Mouse (Mus musculus): ENCODE results near the gene Gckr.
"Not testable (repeated sequence)": the region's sequence is repeated elsewhere in the genome, so short reads cannot be mapped to it uniquely, and the experiment has no call there.

Gene Gckr

GRCm38 (mm10) chr5:31295606-31296141 is 1.6 kb upstream of the Gckr start, which contains the start of gene Fndc4:
Gene Fndc4, minus strand, starts transcription at chr5:31296080.
- DNase-seq = peak; percentile 26

DNA sequence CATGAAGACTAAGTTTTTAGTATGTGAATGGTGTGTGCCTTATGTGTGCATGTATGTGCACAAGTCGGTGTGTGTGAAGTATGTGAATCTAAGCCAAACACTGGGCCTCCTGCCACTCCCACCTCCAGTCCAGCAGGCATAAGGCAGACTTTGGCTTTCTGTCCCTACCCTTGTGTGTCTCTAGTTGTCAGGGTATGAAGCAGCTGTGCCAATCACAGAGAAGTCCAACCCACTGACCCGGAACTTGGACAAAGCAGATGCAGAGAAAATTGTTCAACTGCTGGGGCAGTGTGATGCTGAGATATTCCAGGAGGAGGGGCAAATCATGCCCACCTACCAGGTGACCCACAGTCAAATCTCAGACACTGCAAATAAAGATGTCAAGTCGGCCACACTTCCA is 738 bp downstream of the Gckr start:
- DNase-seq = no peak

DNA sequence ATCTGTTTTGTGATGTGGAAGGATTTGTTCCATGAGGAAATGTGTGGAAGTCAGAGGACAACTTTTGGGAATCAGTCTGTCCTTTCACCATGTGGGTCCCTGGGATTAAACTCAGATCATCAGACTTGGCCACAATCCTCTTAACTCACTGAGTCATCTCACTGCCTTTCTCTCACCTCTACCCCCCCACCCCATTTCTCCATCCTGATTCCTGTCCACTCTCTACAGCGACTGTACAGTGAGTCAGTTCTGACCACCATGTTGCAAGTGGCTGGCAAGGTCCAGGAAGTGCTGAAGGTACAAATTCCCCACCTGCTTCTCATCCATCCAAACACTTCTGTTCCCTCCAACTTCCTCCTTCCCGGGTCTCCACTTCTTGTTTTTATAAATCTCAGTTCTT is 1.2 kb downstream of the Gckr start:
- no peak for DNase-seq

GRCm38 (mm10) chr5:31301866-31302265 is 4.6 kb downstream of the Gckr start:
- DNase-seq = no peak

DNA sequence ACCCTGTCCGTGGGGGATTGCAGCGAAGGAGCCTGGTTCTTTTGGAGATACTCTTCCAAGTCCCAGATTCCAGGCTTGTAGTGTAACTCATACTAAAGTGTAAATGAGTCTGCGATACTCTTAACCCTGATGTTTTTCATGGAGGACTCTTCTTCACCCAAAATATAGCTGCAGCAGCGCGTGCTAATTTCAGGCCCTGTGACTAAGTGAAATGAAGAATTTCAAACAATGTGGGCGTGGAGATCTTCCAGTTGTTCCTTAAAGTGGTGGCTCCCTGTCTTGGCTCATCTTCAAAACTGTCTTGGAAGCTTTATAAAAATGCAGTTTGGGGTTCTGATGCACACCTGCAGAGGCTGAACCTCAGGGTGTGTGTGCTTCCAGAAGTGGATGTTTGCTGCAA is 5.8 kb downstream of the Gckr start:
- no peak for DNase-seq

DNA sequence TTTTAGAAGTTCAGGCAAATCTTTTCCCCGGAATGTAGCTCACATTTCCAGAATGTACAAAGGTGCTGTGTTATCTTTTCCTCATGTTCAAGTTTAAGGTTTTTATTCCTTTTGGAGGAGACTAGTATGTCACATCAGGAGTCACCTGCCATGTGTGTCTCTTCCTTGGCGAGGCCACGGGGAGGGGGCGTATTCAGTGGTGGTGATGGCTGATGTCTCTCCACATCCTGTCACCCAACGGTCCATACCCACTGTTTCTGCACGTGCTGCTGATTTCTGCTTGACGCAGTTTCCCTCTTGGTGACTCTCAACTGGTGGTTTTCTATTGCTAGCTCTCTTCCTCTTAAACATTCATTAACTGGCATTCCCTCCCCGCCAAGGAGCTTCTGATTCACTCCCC is 15.6 kb downstream of the Gckr start:
- DNase-seq = no peak

DNA sequence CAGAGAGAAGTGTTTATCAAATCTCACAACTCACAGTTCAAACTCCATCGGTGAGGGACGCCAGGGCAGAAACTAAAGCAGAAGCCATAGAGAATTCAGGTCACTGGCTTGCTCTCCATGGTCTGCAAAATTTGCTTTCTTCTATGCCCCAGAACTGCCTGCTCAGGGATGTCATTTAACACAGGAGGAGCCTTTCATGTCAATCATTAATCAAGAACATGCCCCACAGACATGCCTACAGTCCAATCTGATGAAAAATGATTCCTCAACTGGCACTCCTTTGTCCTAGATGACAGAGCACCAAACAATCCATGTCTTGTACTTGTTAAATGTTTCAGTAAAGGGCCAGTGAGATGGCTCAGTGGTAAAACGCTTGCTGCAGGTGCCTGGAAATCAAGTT is 25.5 kb downstream of the Gckr start:
- DNase-seq = no peak

DNA sequence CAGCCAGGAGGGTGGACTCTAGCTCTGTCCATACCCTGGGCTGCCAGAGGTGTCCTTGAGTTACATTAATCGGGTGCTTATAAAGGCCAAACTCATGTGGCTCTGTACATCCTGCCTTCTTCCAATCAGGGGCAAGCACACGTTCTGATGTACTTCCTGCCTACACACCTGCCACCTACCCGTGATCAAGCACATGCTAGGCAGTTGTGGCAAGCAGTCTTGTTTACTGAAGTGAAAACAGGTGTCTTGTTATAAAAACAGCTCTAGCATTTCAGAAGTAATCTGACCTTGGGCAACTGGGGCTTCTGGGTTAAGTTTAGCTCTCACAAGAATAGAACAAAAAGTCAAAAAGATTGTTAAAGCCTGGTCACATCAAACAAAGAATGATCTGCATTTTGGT is 26.8 kb downstream of the Gckr start:
- no peak for DNase-seq

GRCm38 (mm10) chr5:31326850-31327249 is 29.6 kb downstream of the Gckr start:
- peak; percentile 9 for DNase-seq

DNA sequence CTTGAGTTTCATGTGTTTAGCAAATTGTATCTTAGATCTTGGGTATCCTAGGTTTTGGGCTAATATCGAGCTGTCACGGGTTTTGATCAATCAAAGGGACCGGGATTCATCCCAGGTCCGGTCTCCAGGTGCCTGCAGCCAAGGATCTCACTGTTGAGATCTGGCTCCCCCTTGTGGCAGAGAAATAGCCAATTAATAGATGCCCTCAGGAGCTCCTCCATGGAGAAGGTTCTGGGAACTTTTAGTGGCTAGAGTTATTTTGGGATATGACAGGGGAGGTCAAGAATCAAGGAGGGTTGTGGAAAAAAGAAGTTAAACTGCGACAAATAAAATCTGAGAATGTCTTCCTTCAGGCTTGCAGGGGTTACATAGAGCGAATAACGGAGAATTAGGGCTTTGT is 31.0 kb downstream of the Gckr start:
- DNase-seq = peak; percentile 74

DNA sequence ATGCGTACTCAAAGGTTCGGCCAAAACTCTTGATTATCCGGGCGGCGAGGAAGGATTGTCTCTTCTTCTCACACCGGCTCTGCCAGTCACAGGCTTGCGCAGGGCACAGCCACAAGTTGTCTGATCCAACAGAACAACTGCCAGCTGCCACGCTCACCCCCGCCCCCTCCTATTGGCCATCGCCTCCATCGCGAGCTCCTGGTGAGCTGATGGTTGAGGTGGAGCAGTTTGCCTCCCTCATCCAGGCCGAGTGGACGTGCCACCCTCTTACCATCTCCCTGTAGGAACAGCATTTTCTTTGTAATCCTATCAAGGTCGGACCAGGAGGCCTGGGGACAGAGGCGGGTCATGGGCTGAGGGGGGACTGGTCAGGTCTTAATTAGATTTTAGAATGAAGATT is 60.3 kb downstream of the Gckr start:
- DNase-seq = not testable (repeated sequence)

GRCm38 (mm10) chr5:31360955-31361354 is 63.7 kb downstream of the Gckr start:
- DNase-seq = no peak
